Mouse (Mus musculus) liver, embryonic 12.5 days (tissue): ENCODE data around the gene Slc25a40. TPM values are rescaled to one million over a fixed set of nuclear protein-coding genes. Genes with fewer than 3 reads are reported as not detected.
A peak's percentile ranks its signal among the peaks of the same experiment; 100 is the strongest.

Source experiments
- ATAC-seq: fragments of 200-750 bp; cut with Nextera tagmentation; 2 replicates; pipeline ENCODE4 v1.8.0; 2017; ENCODE audit warnings: moderate number of reproducible peaks, mild to moderate bottlenecking, moderate library complexity
- H3K27ac ChIP-seq: fragments of 300-500 bp; sonication (generic); 2 replicates; pipeline ENCODE4 v1.5.1; 2016; ENCODE audit warnings: mild to moderate bottlenecking
- H3K27me3 ChIP-seq: fragments of 300-500 bp; sonication (generic); replicated peaks from 2 replicates; pipeline ENCODE4 v1.6.1; 2016; ENCODE audit warnings: mild to moderate bottlenecking, moderate library complexity
- H3K36me3 ChIP-seq: fragments of 300-500 bp; sonication (generic); 2 replicates; pipeline ENCODE4 v1.6.1; 2016; ENCODE audit warnings: mild to moderate bottlenecking, moderate library complexity
- H3K4me1 ChIP-seq: fragments of 300-500 bp; sonication (generic); 2 replicates; pipeline ENCODE4 v1.6.1; 2016
- H3K4me2 ChIP-seq: fragments of 300-500 bp; sonication (generic); 2 replicates; pipeline ENCODE4 v1.6.1; 2016; ENCODE audit warnings: mild to moderate bottlenecking, moderate library complexity
- H3K4me3 ChIP-seq: fragments of 300-500 bp; sonication (generic); 2 replicates; pipeline ENCODE4 v1.5.1; 2016; ENCODE audit warnings: mild to moderate bottlenecking, moderate library complexity
- H3K9ac ChIP-seq: fragments of 300-500 bp; sonication (generic); 2 replicates; pipeline ENCODE4 v1.6.1; 2016; ENCODE audit warnings: mild to moderate bottlenecking, moderate library complexity
- H3K9me3 ChIP-seq: fragments of 300-500 bp; sonication (generic); replicated peaks from 2 replicates; pipeline ENCODE4 v1.6.1; 2016; ENCODE audit warnings: mild to moderate bottlenecking, moderate library complexity
- WGBS: fragments of 180-500 bp; shearing (Covaris S2); methylation state at CpG from one replicate; pipeline ENCODE4 v1.1.7; 2016; ENCODE audit not compliant: insufficient replicate concordance; 5-methylcytosine and 5-hydroxymethylcytosine counted together
- polyA plus RNA-seq: library from polyadenylated mRNA; unstranded; fragments of >200 nt; fragmentation: Nextera tagmentation; extraction: Ambion mirVana; gene quantifications from 2 replicates; pipeline ENCODE4 v1.2.1, GENCODE M21; 2016

The Slc25a40 gene
- polyA plus RNA-seq, 1 experiment from 2014 or later = 5.3 TPM

GRCm38 (mm10) chr5:8424116-8424515 is 1.5 kb downstream of the Slc25a40 start:
- H3K36me3 ChIP-seq = peaks cover 20% of the 10 kb centered on the region
- H3K4me3 ChIP-seq = peak overlapping the region; percentile 95
- WGBS = 27% methylated on average over 7 of the region's 7 CpGs
- H3K4me2 ChIP-seq = peak overlapping the region; percentile 81
- H3K9ac ChIP-seq = peak overlapping the region; percentile 93
- peak overlapping the region; percentile 94; the same call in 1 of the 2 replicates for H3K27ac ChIP-seq
- H3K4me1 ChIP-seq = peaks cover 38% of the 10 kb centered on the region
- no peak for ATAC-seq
- H3K27me3 ChIP-seq = no peaks in the 10 kb centered on the region
- no peaks in the 10 kb centered on the region for H3K9me3 ChIP-seq

GRCm38 (mm10) chr5:8425899-8426298 is 3.2 kb downstream of the Slc25a40 start:
- H3K27me3 ChIP-seq = no peaks in the 10 kb centered on the region
- no peak overlapping the region for H3K27ac ChIP-seq
- ATAC-seq = no peak
- WGBS = 47% methylated on average over 5 of the region's 5 CpGs
- no peak overlapping the region for H3K4me2 ChIP-seq
- H3K36me3 ChIP-seq = peaks cover 10% of the 10 kb centered on the region
- H3K9me3 ChIP-seq = no peaks in the 10 kb centered on the region
- no peak overlapping the region for H3K4me3 ChIP-seq
- peaks cover 28% of the 10 kb centered on the region for H3K4me1 ChIP-seq
- H3K9ac ChIP-seq = no peak overlapping the region

GRCm38 (mm10) chr5:8437481-8438156 is 15.0 kb downstream of the Slc25a40 start:
- no peak overlapping the region for H3K4me3 ChIP-seq

GRCm38 (mm10) chr5:8439095-8439494 is 16.4 kb downstream of the Slc25a40 start:
- Histone ChIP-seq H3K9me3 (no peaks in the 10 kb centered on the region), H3K36me3 (peaks cover 16% of the 10 kb centered on the region), H3K27ac (no peak overlapping the region), H3K9ac (no peak overlapping the region), H3K4me3 (no peak overlapping the region), H3K27me3 (no peaks in the 10 kb centered on the region), H3K4me2 (no peak overlapping the region), H3K4me1 (no peaks in the 10 kb centered on the region)
- WGBS = 55% methylated on average over 2 of the region's 2 CpGs
- ATAC-seq = no peak

More at GRCm38 (mm10) chr5:8437481-8438156, 15.0 kb downstream of the Slc25a40 start:
- Histone ChIP-seq H3K9ac (no peak overlapping the region), H3K27ac (no peak overlapping the region), H3K27me3 (no peaks in the 10 kb centered on the region), H3K4me1 (no peaks in the 10 kb centered on the region), H3K4me2 (no peak overlapping the region), H3K9me3 (no peaks in the 10 kb centered on the region), H3K36me3 (peaks cover 16% of the 10 kb centered on the region)
- 83% methylated on average over 5 of the region's 5 CpGs for WGBS
- no peak for ATAC-seq

- Histone ChIP-seq H3K27ac (no peak overlapping the region), H3K27me3 (no peaks in the 10 kb centered on the region), H3K4me2 (no peak overlapping the region), H3K9me3 (no peaks in the 10 kb centered on the region), H3K9ac (no peak overlapping the region), H3K4me3 (no peak overlapping the region), H3K36me3 (peaks cover 23% of the 10 kb centered on the region; the same call in 1 of the 2 replicates), H3K4me1 (no peaks in the 10 kb centered on the region)
- no peak for ATAC-seq
These were observed 32.9 kb downstream of the Slc25a40 start for GRCm38 (mm10) chr5:8455565-8455964.

GRCm38 (mm10) chr5:8456561-8456960 is 33.9 kb downstream of the Slc25a40 start:
- Histone ChIP-seq H3K36me3 (peaks cover 21% of the 10 kb centered on the region; the same call in 1 of the 2 replicates), H3K27me3 (no peaks in the 10 kb centered on the region), H3K9me3 (no peaks in the 10 kb centered on the region), H3K4me2 (no peak overlapping the region), H3K4me3 (no peak overlapping the region), H3K4me1 (no peaks in the 10 kb centered on the region), H3K27ac (no peak overlapping the region), H3K9ac (no peak overlapping the region)
- no peak for ATAC-seq
- WGBS = 75% methylated on average over 5 of the region's 5 CpGs

GRCm38 (mm10) chr5:8487989-8488700 is 65.5 kb downstream of the Slc25a40 start:
- no peak overlapping the region for H3K9ac ChIP-seq
- no peaks in the 10 kb centered on the region for H3K9me3 ChIP-seq
- H3K27ac ChIP-seq = no peak overlapping the region
- no peaks in the 10 kb centered on the region for H3K4me1 ChIP-seq
- H3K27me3 ChIP-seq = no peaks in the 10 kb centered on the region
- H3K36me3 ChIP-seq = no peaks in the 10 kb centered on the region
- H3K4me2 ChIP-seq = no peak overlapping the region
- no peak for ATAC-seq
- WGBS = 63% methylated on average over 4 of the region's 4 CpGs
- H3K4me3 ChIP-seq = no peak overlapping the region

GRCm38 (mm10) chr5:8488701-8489297 is 66.1 kb downstream of the Slc25a40 start:
- H3K9ac ChIP-seq = no peak overlapping the region
- H3K4me3 ChIP-seq = no peak overlapping the region
- no peaks in the 10 kb centered on the region for H3K27me3 ChIP-seq
- no peaks in the 10 kb centered on the region for H3K4me1 ChIP-seq
- H3K4me2 ChIP-seq = no peak overlapping the region
- 79% methylated on average over 2 of the region's 2 CpGs for WGBS
- H3K9me3 ChIP-seq = no peaks in the 10 kb centered on the region
- no peaks in the 10 kb centered on the region for H3K36me3 ChIP-seq
- ATAC-seq = no peak
- no peak overlapping the region for H3K27ac ChIP-seq

GRCm38 (mm10) chr5:8489471-8490110 is 66.9 kb downstream of the Slc25a40 start:
- no peaks in the 10 kb centered on the region for H3K9me3 ChIP-seq
- no peak overlapping the region for H3K27ac ChIP-seq
- no peaks in the 10 kb centered on the region for H3K27me3 ChIP-seq
- WGBS = 43% methylated on average over 6 of the region's 6 CpGs
- H3K9ac ChIP-seq = no peak overlapping the region
- no peak overlapping the region for H3K4me3 ChIP-seq
- H3K36me3 ChIP-seq = no peaks in the 10 kb centered on the region
- H3K4me1 ChIP-seq = no peaks in the 10 kb centered on the region
- ATAC-seq = no peak
- no peak overlapping the region for H3K4me2 ChIP-seq

- no peaks in the 10 kb centered on the region for H3K9me3 ChIP-seq
- H3K27ac ChIP-seq = no peak overlapping the region
- H3K4me3 ChIP-seq = no peak overlapping the region
- H3K4me1 ChIP-seq = no peaks in the 10 kb centered on the region
- no peak for ATAC-seq
- H3K4me2 ChIP-seq = no peak overlapping the region
- H3K9ac ChIP-seq = no peak overlapping the region
- 59% methylated on average over 4 of the region's 4 CpGs for WGBS
- H3K36me3 ChIP-seq = no peaks in the 10 kb centered on the region
- H3K27me3 ChIP-seq = no peaks in the 10 kb centered on the region
These were observed 69.1 kb downstream of the Slc25a40 start for GRCm38 (mm10) chr5:8491778-8492177.
